Mouse (Mus musculus): ENCODE results near the gene Ankrd11.

GRCm38 (mm10) chr8:123027786-123028185 lies 14.3 kb downstream of the Ankrd11 start:
- TF ChIP-seq POLR2A (IDR thresholded peaks at IDR 0.05; ENCODE audit: borderline replicate concordance, low read depth, low read length) (no peak), CTCF (IDR thresholded peaks at IDR 0.05; ENCODE audit: low read depth, low read length) (no peak)
